Mouse (Mus musculus) liver, adult 2 months (tissue): ENCODE results near the gene Prss40.

Experiments used
- CTCF ChIP-seq: fragments of 200-500 bp; IDR thresholded peaks from 2 replicates; pipeline ENCODE4 v1.5.1; 2011; ENCODE audit warnings: low read depth, low read length, control low read depth
- POLR2A ChIP-seq: fragments of 200-500 bp; IDR thresholded peaks from 2 replicates; pipeline ENCODE4 v1.6.1; 2011; ENCODE audit warnings: low read length, control low read depth; ENCODE audit not compliant: insufficient read depth; ENCODE audit errors: extremely low read depth

DNA sequence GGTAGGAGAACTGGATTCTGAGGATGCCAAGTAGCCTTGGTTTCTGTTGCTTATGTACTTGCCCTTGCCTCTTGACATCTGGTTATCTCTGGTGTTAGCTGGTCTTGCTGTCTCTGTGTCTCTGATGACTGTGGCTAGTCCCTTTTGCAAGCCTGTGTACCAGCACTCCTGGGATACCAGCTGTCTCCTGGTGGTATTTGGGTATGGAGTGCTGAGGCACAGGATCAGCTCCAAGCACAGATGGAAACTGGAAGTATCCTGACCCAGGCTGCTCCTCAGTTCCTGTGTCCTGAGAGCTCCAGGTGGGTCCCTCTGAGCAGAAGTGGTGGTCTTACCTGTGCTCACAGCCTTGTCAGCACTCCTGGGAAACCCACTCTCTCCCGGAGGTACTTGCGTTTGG is 7.4 kb upstream of the Prss40 start:
- TF ChIP-seq CTCF (no peak), POLR2A (no peak)
